Mouse (Mus musculus) G1E (cell line): Measurements from ENCODE around the gene Sh3rf1. TPM values are rescaled to one million over a fixed set of nuclear protein-coding genes. Genes with fewer than 3 reads are reported as not detected.

ENCODE experiments used
- ATAC-seq: 2 replicates; pipeline ENCODE4 v1.8.0; 2016; ENCODE audit warnings: mild to moderate bottlenecking; ENCODE audit not compliant: insufficient number of reproducible peaks, poor library complexity, low FRiP score, severe bottlenecking; ENCODE audit errors: extremely low read depth
- DNase-seq: peaks from one replicate; pipeline ENCODE4 v3.0.0; 2012; ENCODE audit warnings: low spot score
- H3K27me3 ChIP-seq: 2 replicates; pipeline ENCODE4 v1.6.1; 2012; ENCODE audit warnings: mild to moderate bottlenecking, low read length, inconsistent platforms; ENCODE audit not compliant: insufficient read depth
- H3K36me3 ChIP-seq: replicated peaks from 2 replicates; pipeline ENCODE3; 2012; ENCODE audit warnings: mild to moderate bottlenecking, inconsistent platforms
- H3K4me1 ChIP-seq: 2 replicates; pipeline ENCODE4 v1.6.1; 2012; ENCODE audit warnings: low read depth, low read length, inconsistent platforms, mixed read lengths; ENCODE audit not compliant: insufficient read depth
- H3K4me3 ChIP-seq: 2 replicates; pipeline ENCODE4 v1.5.1; 2012; ENCODE audit warnings: low read depth, mild to moderate bottlenecking, inconsistent platforms, low read length, moderate library complexity, mixed read lengths
- H3K9me3 ChIP-seq: replicated peaks from 2 replicates; pipeline ENCODE4 v1.6.1; 2012; ENCODE audit warnings: inconsistent platforms
- CTCF ChIP-seq: IDR thresholded peaks from 2 replicates; pipeline ENCODE4 v1.5.1; 2012; ENCODE audit warnings: low read depth, low read length, inconsistent platforms, mixed read lengths
- GATA1 ChIP-seq: IDR thresholded peaks from 2 replicates; pipeline ENCODE4 v1.6.1; 2012; ENCODE audit warnings: borderline replicate concordance, low read length, inconsistent platforms, mixed read lengths
- GATA2 ChIP-seq: IDR thresholded peaks from 2 replicates; pipeline ENCODE4 v1.6.1; 2012; ENCODE audit warnings: low read depth, low read length, inconsistent platforms, borderline replicate concordance
- POLR2AphosphoS5 ChIP-seq: IDR thresholded peaks from 2 replicates; pipeline ENCODE4 v1.6.1; 2012; ENCODE audit warnings: low read depth, low read length, inconsistent platforms; ENCODE audit not compliant: insufficient replicate concordance
- TAL1 ChIP-seq: conservative IDR thresholded peaks from 2 replicates; pipeline ENCODE4 v1.6.1; 2012; ENCODE audit warnings: low read depth, low read length, inconsistent platforms, mixed read lengths
- polyA plus RNA-seq: library from polyadenylated mRNA; stranded (reverse); fragments of >175 nt; gene quantifications from 2 replicates; pipeline ENCODE4 v1.2.3, GENCODE M21; 2012
- total RNA-seq, 2 experiments: library from RNA; stranded (forward) in 1 of 2; stranded (reverse) in 1 of 2; fragments of 200-1000 nt in 1 of 2; fragments of >200 nt in 1 of 2; fragmentation: Nextera tagmentation in 1 of 2; gene quantifications; 2 replicates each; pipeline ENCODE4 v1.2.3; 2014 to 2017

Gene Sh3rf1
- total and polyA plus RNA-seq, 3 experiments: 2.3 to 4.0 (median 2.6) TPM

DNA sequence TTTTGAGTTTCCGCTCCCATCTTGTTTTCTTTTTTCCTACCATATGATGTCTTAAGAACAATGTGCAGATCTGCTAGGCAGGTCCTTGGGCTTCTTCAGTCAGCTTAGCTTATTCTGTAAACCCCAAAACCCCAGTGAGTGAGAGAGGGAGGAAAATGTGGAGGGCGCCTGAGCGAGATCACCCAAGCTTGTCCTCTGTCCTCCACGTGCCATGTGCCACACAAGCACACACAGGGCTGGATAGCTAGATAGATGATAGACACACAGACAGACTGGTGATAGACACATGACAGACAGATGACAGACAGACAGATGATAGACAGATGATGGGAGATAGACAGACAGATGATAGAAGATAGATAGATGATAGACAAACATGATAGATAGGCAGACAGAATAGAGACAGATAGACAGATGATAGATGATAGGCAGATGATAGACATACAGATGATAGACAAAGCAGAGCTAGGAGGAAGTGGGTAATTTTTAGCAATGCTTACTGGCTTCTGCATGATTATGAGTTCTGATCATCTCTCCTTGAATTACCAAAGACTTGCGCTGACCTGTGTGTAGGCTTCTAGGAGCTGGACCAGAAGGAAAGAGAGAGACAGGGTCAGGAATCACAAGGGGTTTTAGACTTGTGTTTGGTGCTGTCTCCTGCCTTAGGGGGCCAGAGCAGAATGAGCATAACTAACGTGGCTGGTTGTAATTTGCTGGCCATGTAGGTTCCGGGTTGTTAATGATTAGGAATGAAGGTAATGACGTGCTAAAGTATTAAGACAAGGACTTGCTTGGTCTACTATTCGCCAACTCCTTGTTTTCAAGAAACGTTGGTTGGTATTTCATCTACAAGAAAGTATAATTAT lies 58.9 kb downstream of the Sh3rf1 start:
- no peak for TF ChIP-seq TAL1
- H3K4me1 ChIP-seq: no peaks in the 10 kb centered on the region
- DNase-seq: no peak

DNA sequence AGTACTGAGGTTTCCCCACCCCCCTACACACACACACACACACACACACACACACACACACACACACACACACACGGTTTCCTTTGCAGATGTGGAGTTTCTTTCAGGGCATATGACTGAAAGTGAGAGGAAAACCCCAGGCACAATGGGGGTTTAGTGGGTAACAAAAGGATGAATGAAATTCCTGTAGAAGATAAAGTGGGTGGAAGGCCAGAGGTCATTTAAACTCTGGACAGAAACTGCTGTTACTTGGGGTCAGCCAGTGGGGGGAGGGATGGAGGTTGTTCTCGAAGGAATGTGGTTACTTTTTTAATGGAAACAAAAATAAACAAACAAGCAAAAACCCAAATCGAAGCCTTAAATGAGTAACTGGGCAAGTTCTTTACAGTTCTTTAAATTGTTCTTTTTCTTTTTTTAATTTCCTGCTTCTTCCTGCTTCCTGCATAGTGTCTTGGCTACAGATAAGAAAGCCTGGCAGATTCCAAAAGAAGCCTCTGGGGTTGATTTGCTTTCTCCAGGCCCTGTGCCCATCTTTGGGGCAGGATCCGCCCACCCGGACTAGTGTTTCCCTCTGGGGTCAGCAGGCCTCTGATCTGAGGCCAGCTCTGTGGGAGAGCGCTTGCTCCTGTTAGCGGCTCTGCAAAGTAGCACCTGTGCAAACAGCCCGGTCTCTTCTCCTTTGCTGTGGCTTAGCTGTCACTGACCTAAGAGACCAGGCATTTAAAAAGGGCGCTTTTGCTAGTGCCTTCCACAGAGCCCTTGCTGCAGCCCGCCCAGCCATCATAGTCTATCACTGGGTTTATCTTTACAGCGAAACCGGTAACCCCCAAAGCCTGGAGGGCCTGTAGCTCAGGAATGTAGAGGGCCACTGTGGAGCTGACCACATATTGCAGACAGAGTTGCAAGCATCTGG lies 59.8 kb downstream of the Sh3rf1 start:
- TF ChIP-seq GATA1 (no peak), GATA2 (no peak), CTCF (no peak), TAL1 (no peak), POLR2AphosphoS5 (no peak)
- H3K4me1 ChIP-seq: no peaks in the 10 kb centered on the region
- H3K4me3 ChIP-seq: no peak overlapping the region
- no peaks in the 10 kb centered on the region for H3K36me3 ChIP-seq
- DNase-seq (no peak), ATAC-seq (no peak)
- no peaks in the 10 kb centered on the region for H3K9me3 ChIP-seq
- H3K27me3 ChIP-seq: peaks cover 4% of the 10 kb centered on the region

More for the DNA sequence above, 58.9 kb downstream of the Sh3rf1 start:
- Histone ChIP-seq H3K4me3 (no peak overlapping the region), H3K27me3 (peaks cover 4% of the 10 kb centered on the region), H3K36me3 (no peaks in the 10 kb centered on the region), H3K9me3 (no peaks in the 10 kb centered on the region)
- no peak for ATAC-seq

DNA sequence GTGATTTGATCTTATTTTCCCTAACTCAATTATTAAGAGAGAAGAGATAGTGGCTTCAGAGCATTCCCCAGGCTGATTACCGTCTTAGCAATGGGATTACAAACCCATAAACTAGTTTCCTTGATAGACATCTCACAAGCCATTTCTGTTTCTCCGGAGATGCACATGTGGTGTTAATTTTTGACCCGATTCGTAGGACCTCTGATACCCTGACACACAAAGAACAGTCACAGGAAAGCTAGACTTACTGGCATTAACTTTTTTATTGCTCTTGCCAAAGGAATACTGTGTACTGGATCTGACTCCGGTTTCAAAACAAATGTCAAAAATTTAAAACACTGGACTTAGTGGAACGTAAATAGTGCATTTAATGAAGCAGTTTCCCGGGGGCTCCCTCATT lies 62.2 kb downstream of the Sh3rf1 start:
- H3K4me1 ChIP-seq: no peaks in the 10 kb centered on the region
- TF ChIP-seq TAL1 (no peak), POLR2AphosphoS5 (no peak), GATA1 (no peak), CTCF (no peak), GATA2 (no peak)
- H3K9me3 ChIP-seq: no peaks in the 10 kb centered on the region
- ATAC-seq (no peak), DNase-seq (no peak)
- no peak overlapping the region for H3K4me3 ChIP-seq
- no peaks in the 10 kb centered on the region for H3K36me3 ChIP-seq
- peaks cover 2% of the 10 kb centered on the region for H3K27me3 ChIP-seq

DNA sequence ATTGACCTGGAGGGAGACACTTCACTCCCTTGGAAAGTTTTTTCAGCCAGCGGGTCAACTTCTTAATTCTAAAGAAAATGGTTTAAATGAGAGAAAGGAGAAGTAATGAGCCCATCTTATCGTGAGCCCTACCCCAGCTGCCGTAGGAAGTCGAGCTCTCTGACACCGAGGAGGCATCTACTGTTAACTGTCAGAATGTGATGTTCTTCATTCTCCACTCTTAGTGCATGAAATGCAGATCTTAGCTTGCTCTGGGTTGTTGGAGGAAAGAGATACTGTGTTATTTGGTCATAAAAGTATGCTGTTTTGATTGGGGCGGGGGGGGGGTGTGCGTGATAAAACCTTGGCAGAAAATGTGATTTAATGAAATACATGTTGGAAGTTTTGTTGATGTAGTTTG lies 62.7 kb downstream of the Sh3rf1 start:
- no peaks in the 10 kb centered on the region for H3K4me1 ChIP-seq
- DNase-seq (no peak), ATAC-seq (no peak)
- TF ChIP-seq GATA2 (no peak), CTCF (no peak), TAL1 (no peak), POLR2AphosphoS5 (no peak), GATA1 (no peak)
- H3K36me3 ChIP-seq: no peaks in the 10 kb centered on the region
- no peak overlapping the region for H3K4me3 ChIP-seq
- H3K9me3 ChIP-seq: no peaks in the 10 kb centered on the region
- H3K27me3 ChIP-seq: peaks cover 2% of the 10 kb centered on the region

DNA sequence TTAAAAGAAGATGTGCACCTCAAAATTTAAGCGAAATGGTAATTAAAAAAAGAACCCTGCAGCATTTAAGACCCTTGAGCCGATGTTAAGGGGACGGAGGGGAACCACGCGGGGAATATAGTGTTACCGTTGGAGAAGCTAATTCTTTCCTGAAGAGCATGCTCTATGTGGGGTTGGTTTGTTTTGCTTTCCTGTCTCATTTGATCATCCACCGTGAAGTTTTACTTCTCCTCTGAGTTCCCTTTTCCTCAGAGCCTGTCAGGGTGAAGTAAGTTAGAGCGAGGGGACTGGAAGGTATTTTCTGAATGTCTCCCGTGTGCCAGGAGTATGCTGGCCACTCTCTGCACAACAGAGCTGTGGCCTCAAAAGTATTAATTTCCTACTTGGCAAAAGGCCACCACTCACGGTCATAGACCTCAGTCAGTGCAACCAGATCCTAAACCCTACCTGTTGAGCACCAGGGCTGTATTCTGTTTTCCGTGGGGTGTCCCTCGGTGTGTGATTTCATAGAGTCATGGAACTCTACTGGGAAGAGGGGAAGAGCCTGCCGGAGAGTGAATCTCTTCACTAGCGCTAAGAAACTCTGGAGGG lies 63.2 kb downstream of the Sh3rf1 start:
- ATAC-seq: no peak
- Histone ChIP-seq H3K27me3 (no peaks in the 10 kb centered on the region; the same call in 1 of the 2 replicates), H3K9me3 (no peaks in the 10 kb centered on the region), H3K36me3 (no peaks in the 10 kb centered on the region), H3K4me1 (no peaks in the 10 kb centered on the region), H3K4me3 (no peak overlapping the region)
- TF ChIP-seq TAL1 (no peak), POLR2AphosphoS5 (no peak), GATA1 (no peak), CTCF (no peak), GATA2 (no peak)
- DNase-seq: no peak
